Mouse (Mus musculus) CH12.LX (cell line): ENCODE measurements at regions not wholly inside any gene's neighbourhood (a gene's known extent, or its start where the extent isn't known, plus 50 kb on each side); places are given as distances from the start of the nearest gene placed in this dataset.

Source experiments
- DNase-seq: peaks from one replicate; pipeline ENCODE4 v3.0.0-alpha.2; 2013; ENCODE audit errors: extremely low read depth
- H3K27ac ChIP-seq: 2 replicates; pipeline ENCODE4 v1.5.1; 2012; ENCODE audit warnings: low read depth, mild to moderate bottlenecking, control low read depth, moderate library complexity; ENCODE audit not compliant: insufficient read depth
- H3K27me3 ChIP-seq: replicated peaks from 2 replicates; pipeline ENCODE3; 2012; ENCODE audit warnings: inconsistent platforms
- H3K36me3 ChIP-seq, 2 experiments: replicated peaks in 1 of 2; 2 replicates each; pipeline versions ENCODE3 to v1.6.1; 2012; ENCODE audit warnings: inconsistent platforms in 1 of 2, low read length in 1 of 2, mild to moderate bottlenecking in 1 of 2, mixed read lengths in 1 of 2, moderate library complexity in 1 of 2; ENCODE audit not compliant: control insufficient read depth in 1 of 2, insufficient read depth in 1 of 2
- H3K4me1 ChIP-seq, 2 experiments: 2 replicates each; pipeline ENCODE4 v1.6.1; 2012; ENCODE audit warnings: inconsistent platforms in 1 of 2, moderate library complexity in 1 of 2; ENCODE audit not compliant: insufficient read depth in 2 of 2, control insufficient read depth in 1 of 2
- H3K4me2 ChIP-seq: 2 replicates; pipeline ENCODE4 v1.6.1; 2012; ENCODE audit warnings: low read depth, mild to moderate bottlenecking, control low read depth; ENCODE audit not compliant: poor library complexity, insufficient read depth, severe bottlenecking
- H3K4me3 ChIP-seq, 3 experiments: fragments of 150-350 bp in 1 of 3; sonication (generic) in 1 of 3; replicated peaks in 1 of 3; 2 replicates each; pipeline versions ENCODE3 to v1.5.1; 2011 to 2012; ENCODE audit warnings: low read depth in 2 of 3, low read length in 2 of 3, mild to moderate bottlenecking in 2 of 3, moderate library complexity in 2 of 3, control low read depth in 1 of 3, improper control_type of control experiment in 1 of 3, inconsistent platforms in 1 of 3, mixed read lengths in 1 of 3; ENCODE audit not compliant: poor library complexity in 1 of 3
- H3K79me2 ChIP-seq: replicated peaks from 2 replicates; pipeline ENCODE4 v1.6.1; 2012; ENCODE audit warnings: mild to moderate bottlenecking, moderate library complexity; ENCODE audit not compliant: control insufficient read depth, poor library complexity, insufficient read depth, severe bottlenecking; ENCODE audit errors: extremely low read depth
- H3K9ac ChIP-seq: 2 replicates; pipeline ENCODE4 v1.6.1; 2012; ENCODE audit warnings: low read depth, mild to moderate bottlenecking, control low read depth, moderate library complexity; ENCODE audit not compliant: insufficient read depth
- H3K9me3 ChIP-seq: replicated peaks from 2 replicates; pipeline ENCODE3; 2012; ENCODE audit warnings: low read length, inconsistent platforms, mixed read lengths
- CHD1 ChIP-seq: IDR thresholded peaks from 2 replicates; pipeline ENCODE4 v1.6.1; 2012; ENCODE audit warnings: low read depth, low read length, improper control_type of control experiment, inconsistent platforms
- EP300 ChIP-seq: IDR thresholded peaks from 2 replicates; pipeline ENCODE4 v1.6.1; 2011; ENCODE audit warnings: low read length, improper control_type of control experiment
- ETS1 ChIP-seq: conservative IDR thresholded peaks from 2 replicates; pipeline ENCODE4 v1.6.1; 2012; ENCODE audit warnings: low read depth, mild to moderate bottlenecking, inconsistent platforms, low read length, improper control_type of control experiment, moderate library complexity
- GABPA ChIP-seq: IDR thresholded peaks from 2 replicates; pipeline ENCODE4 v1.6.1; 2012; ENCODE audit warnings: low read depth, low read length, improper control_type of control experiment, inconsistent platforms; ENCODE audit not compliant: insufficient replicate concordance
- HCFC1 ChIP-seq: IDR thresholded peaks from 2 replicates; pipeline ENCODE4 v1.6.1; 2012; ENCODE audit warnings: low read depth, mild to moderate bottlenecking, inconsistent platforms, low read length, improper control_type of control experiment
- IRF4 ChIP-seq: IDR thresholded peaks from 2 replicates; pipeline ENCODE4 v1.6.1; 2014; ENCODE audit warnings: low read depth, mild to moderate bottlenecking, inconsistent platforms, low read length, improper control_type of control experiment
- JUND ChIP-seq: conservative IDR thresholded peaks from 2 replicates; pipeline ENCODE4 v1.6.1; 2011; ENCODE audit warnings: low read depth, low read length, improper control_type of control experiment
- KAT2A ChIP-seq: IDR thresholded peaks from 2 replicates; pipeline ENCODE4 v1.6.1; 2012; ENCODE audit warnings: low read length, improper control_type of control experiment, inconsistent platforms; ENCODE audit not compliant: insufficient replicate concordance
- MAFK ChIP-seq: IDR thresholded peaks from 2 replicates; pipeline ENCODE4 v1.6.1; 2011; ENCODE audit warnings: low read length, improper control_type of control experiment; ENCODE audit not compliant: insufficient replicate concordance
- MAX ChIP-seq: IDR thresholded peaks from 2 replicates; pipeline ENCODE4 v1.6.1; 2011; ENCODE audit warnings: low read length, improper control_type of control experiment
- MEF2A ChIP-seq: IDR thresholded peaks from 2 replicates; pipeline ENCODE4 v1.6.1; 2014; ENCODE audit warnings: low read depth, mild to moderate bottlenecking, inconsistent platforms, low read length, improper control_type of control experiment, borderline replicate concordance
- MXI1 ChIP-seq: IDR thresholded peaks from 2 replicates; pipeline ENCODE4 v1.6.1; 2011; ENCODE audit warnings: mild to moderate bottlenecking, low read depth, low read length, improper control_type of control experiment
- MYC ChIP-seq: IDR thresholded peaks from 2 replicates; pipeline ENCODE4 v1.6.1; 2011; ENCODE audit warnings: low read depth, mild to moderate bottlenecking, improper control_type of control experiment, low read length
- NELFE ChIP-seq: IDR thresholded peaks from 2 replicates; pipeline ENCODE4 v1.6.1; 2011; ENCODE audit warnings: low read depth, low read length, improper control_type of control experiment
- POLR2AphosphoS2 ChIP-seq: IDR thresholded peaks from 2 replicates; pipeline ENCODE4 v1.6.1; 2011; ENCODE audit warnings: low read depth, low read length, improper control_type of control experiment
- SIN3A ChIP-seq: IDR thresholded peaks from 2 replicates; pipeline ENCODE4 v1.6.1; 2012; ENCODE audit warnings: low read length, improper control_type of control experiment, inconsistent platforms
- TBP ChIP-seq: conservative IDR thresholded peaks from 2 replicates; pipeline ENCODE4 v1.6.1; 2011; ENCODE audit warnings: low read depth, low read length, improper control_type of control experiment
- TCF12 ChIP-seq: IDR thresholded peaks from 2 replicates; pipeline ENCODE4 v1.6.1; 2014; ENCODE audit warnings: low read depth, mild to moderate bottlenecking, inconsistent platforms, low read length, improper control_type of control experiment
- USF2 ChIP-seq: conservative IDR thresholded peaks from 2 replicates; pipeline ENCODE4 v1.6.1; 2011; ENCODE audit warnings: low read depth, low read length, improper control_type of control experiment
- ZMIZ1 ChIP-seq: IDR thresholded peaks from 2 replicates; pipeline ENCODE4 v1.6.1; 2012; ENCODE audit warnings: low read depth, mild to moderate bottlenecking, inconsistent platforms, low read length, improper control_type of control experiment
- ZNF384 ChIP-seq: IDR thresholded peaks from 2 replicates; pipeline ENCODE4 v1.6.1; 2012; ENCODE audit warnings: low read depth, low read length, improper control_type of control experiment, inconsistent platforms
- dilution Hi-C: fragments of 300-500 bp; cut with MboI; formaldehyde crosslinking; loops from 2 replicates; pipeline ENCODE4 v1.14.3; 2020; ENCODE audit warnings: low sequenced_read_pairs; ENCODE audit not compliant: extremely low pct_unique_long_range_greater_than_20kb, extremely low pct_ligation_motif_present
- in situ Hi-C: fragments of 300-500 bp; cut with MboI; formaldehyde crosslinking; loops from 3 replicates; pipeline ENCODE4 v1.14.3; 2019; ENCODE audit warnings: low sequenced_read_pairs, low pct_ligation_motif_present, low pct_unique_long_range_greater_than_20kb, mixed read lengths

- Histone ChIP-seq H3K4me1 (peaks cover 0 to 27% of the 10 kb centered on the region in 2 experiments; a peak in 2 of 4 replicates), H3K27me3 (no peaks in the 10 kb centered on the region), H3K4me2 (no peak overlapping the region), H3K36me3 (no peaks in the 10 kb centered on the region), H3K9ac (no peak overlapping the region), H3K9me3 (no peaks in the 10 kb centered on the region), H3K27ac (no peak overlapping the region), H3K79me2 (no peaks in the 10 kb centered on the region), H3K4me3 (no peak overlapping the region)
- TF ChIP-seq POLR2AphosphoS2, result no peak
- TF ChIP-seq SIN3A, result no peak
- no peak for TF ChIP-seq ETS1
- TF ChIP-seq EP300, result no peak
- TF ChIP-seq ZNF384, result no peak
- no peak for TF ChIP-seq TCF12
- TF ChIP-seq GABPA, result no peak
- TF ChIP-seq JUND, result no peak
- TF ChIP-seq MEF2A, result no peak
- no peak for TF ChIP-seq KAT2A
- dilution Hi-C loops, result no loop called here
- peak; percentile 27 for DNase-seq
- in situ Hi-C loops, result no loop called here
Measured at GRCm38 (mm10) chr13:3742094-3742730, 61.9 kb downstream of the Calml3 start.

- no peaks in the 10 kb centered on the region for H3K27me3 ChIP-seq
- H3K36me3 ChIP-seq, result no peaks in the 10 kb centered on the region
- no peak overlapping the region for H3K4me3 ChIP-seq
- H3K9ac ChIP-seq, result no peak overlapping the region
- in situ Hi-C loops (no loop called here), dilution Hi-C loops (no loop called here)
- TF ChIP-seq EP300, result no peak
- no peak for TF ChIP-seq ZMIZ1
- no peak for TF ChIP-seq USF2
- TF ChIP-seq MXI1, result no peak
- TF ChIP-seq MAX, result no peak
- TF ChIP-seq MAFK, result no peak
- no peak for TF ChIP-seq SIN3A
- TF ChIP-seq MYC, result no peak
- TF ChIP-seq KAT2A, result no peak
- no peak for TF ChIP-seq CHD1
- no peak for TF ChIP-seq POLR2AphosphoS2
- TF ChIP-seq TBP, result no peak
- no peak for TF ChIP-seq MEF2A
- no peak for TF ChIP-seq ZNF384
- TF ChIP-seq IRF4, result no peak
- TF ChIP-seq HCFC1, result no peak
- no peak for TF ChIP-seq NELFE
- DNase-seq, result no peak
- H3K4me1 ChIP-seq, result peaks cover 0 to 9% of the 10 kb centered on the region in 2 experiments; a peak in 2 of 4 replicates
- no peaks in the 10 kb centered on the region for H3K79me2 ChIP-seq
- no peak overlapping the region for H3K4me2 ChIP-seq
- no peaks in the 10 kb centered on the region for H3K9me3 ChIP-seq
- no peak overlapping the region for H3K27ac ChIP-seq
Measured at GRCm38 (mm10) chr13:3730699-3731021, 73.5 kb downstream of the Calml3 start.
